Mouse (Mus musculus): ENCODE measurements at regions not wholly inside any gene's neighbourhood (a gene's known extent, or its start where the extent isn't known, plus 50 kb on each side); places are given as distances from the start of the nearest gene placed in this dataset.
A peak's percentile ranks its signal among the peaks of the same experiment; 100 is the strongest.

- Histone ChIP-seq H3K27me3 (ENCODE audit: control insufficient read depth, insufficient read depth, low read length) (no peaks in the 10 kb centered on the region), H3K4me1 (ENCODE audit: control insufficient read depth, insufficient read depth) (no peaks in the 10 kb centered on the region), H3K36me3 (replicated peaks; ENCODE audit: control insufficient read depth, insufficient read depth, low read length) (no peaks in the 10 kb centered on the region), H3K27ac (ENCODE audit: low read depth) (no peak overlapping the region), H3K9ac (replicated peaks; ENCODE audit: low read depth, low read length) (no peak overlapping the region), H3K9me3 (replicated peaks; ENCODE audit: control insufficient read depth, low read length) (no peaks in the 10 kb centered on the region), H3K4me2 (ENCODE audit: low read depth, low read length) (no peak overlapping the region), H3K4me3 (ENCODE audit: low read depth, low read length) (no peak overlapping the region)
- WGBS, result 55% methylated on average over 5 of the region's 5 CpGs
- ATAC-seq (ENCODE audit: insufficient read depth, low read depth), result peak; percentile 47; the same call in 1 of the 2 replicates
- TF ChIP-seq CTCF (IDR thresholded peaks at IDR 0.05; ENCODE audit: low read depth), result no peak
- TF ChIP-seq EP300 (IDR thresholded peaks at IDR 0.05; ENCODE audit: low read depth), result no peak
- DNase-seq (ENCODE audit: low spot score), result peak; percentile 25
Measured at GRCm38 (mm10) chr1:83870853-83871567, 463.0 kb upstream of the Sphkap start.

GRCm38 (mm10) chr1:83869046-83869445 is 461.0 kb upstream of the Sphkap start:
- no peaks in the 10 kb centered on the region for H3K4me1 ChIP-seq (ENCODE audit: control insufficient read depth, insufficient read depth)
- no peaks in the 10 kb centered on the region for H3K27me3 ChIP-seq (ENCODE audit: control insufficient read depth, insufficient read depth, low read length)
- H3K4me2 ChIP-seq (ENCODE audit: low read depth, low read length), result no peak overlapping the region
- no peak overlapping the region for H3K4me3 ChIP-seq (ENCODE audit: low read depth, low read length)
- ATAC-seq (ENCODE audit: insufficient read depth, low read depth), result no peak
- no peak for TF ChIP-seq EP300 (IDR thresholded peaks at IDR 0.05; ENCODE audit: low read depth)
- TF ChIP-seq CTCF (IDR thresholded peaks at IDR 0.05; ENCODE audit: low read depth), result no peak
- no peak overlapping the region for H3K27ac ChIP-seq (ENCODE audit: low read depth)
- H3K36me3 ChIP-seq (replicated peaks; ENCODE audit: control insufficient read depth, insufficient read depth, low read length), result no peaks in the 10 kb centered on the region
- no peak for DNase-seq (ENCODE audit: low spot score)
- H3K9me3 ChIP-seq (replicated peaks; ENCODE audit: control insufficient read depth, low read length), result no peaks in the 10 kb centered on the region
- no peak overlapping the region for H3K9ac ChIP-seq (replicated peaks; ENCODE audit: low read depth, low read length)
- 80% methylated on average over 2 of the region's 2 CpGs for WGBS

- TF ChIP-seq EP300 (IDR thresholded peaks at IDR 0.05; ENCODE audit: low read depth) (no peak), CTCF (IDR thresholded peaks at IDR 0.05; ENCODE audit: low read depth) (no peak)
- no peaks in the 10 kb centered on the region for H3K4me1 ChIP-seq (ENCODE audit: control insufficient read depth, insufficient read depth)
- H3K4me3 ChIP-seq (ENCODE audit: low read depth, low read length), result no peak overlapping the region
- WGBS, result 66% methylated on average over 1 of the region's 1 CpGs
- H3K9me3 ChIP-seq (replicated peaks; ENCODE audit: control insufficient read depth, low read length), result no peaks in the 10 kb centered on the region
- H3K36me3 ChIP-seq (replicated peaks; ENCODE audit: control insufficient read depth, insufficient read depth, low read length), result no peaks in the 10 kb centered on the region
- ATAC-seq (ENCODE audit: insufficient read depth, low read depth) (no peak), DNase-seq (ENCODE audit: low spot score) (no peak)
- H3K9ac ChIP-seq (replicated peaks; ENCODE audit: low read depth, low read length), result no peak overlapping the region
- H3K27ac ChIP-seq (ENCODE audit: low read depth), result no peak overlapping the region
- H3K4me2 ChIP-seq (ENCODE audit: low read depth, low read length), result no peak overlapping the region
- H3K27me3 ChIP-seq (ENCODE audit: control insufficient read depth, insufficient read depth, low read length), result no peaks in the 10 kb centered on the region
Measured at GRCm38 (mm10) chr1:83862541-83862940, 454.5 kb upstream of the Sphkap start.

GRCm38 (mm10) chr1:83862128-83862527 is 454.1 kb upstream of the Sphkap start:
- Histone ChIP-seq H3K27ac (ENCODE audit: low read depth) (no peak overlapping the region), H3K4me3 (ENCODE audit: low read depth, low read length) (no peak overlapping the region), H3K36me3 (replicated peaks; ENCODE audit: control insufficient read depth, insufficient read depth, low read length) (no peaks in the 10 kb centered on the region), H3K9ac (replicated peaks; ENCODE audit: low read depth, low read length) (no peak overlapping the region), H3K9me3 (replicated peaks; ENCODE audit: control insufficient read depth, low read length) (no peaks in the 10 kb centered on the region), H3K4me1 (ENCODE audit: control insufficient read depth, insufficient read depth) (no peaks in the 10 kb centered on the region), H3K27me3 (ENCODE audit: control insufficient read depth, insufficient read depth, low read length) (no peaks in the 10 kb centered on the region), H3K4me2 (ENCODE audit: low read depth, low read length) (no peak overlapping the region)
- TF ChIP-seq EP300 (IDR thresholded peaks at IDR 0.05; ENCODE audit: low read depth), result no peak
- TF ChIP-seq CTCF (IDR thresholded peaks at IDR 0.05; ENCODE audit: low read depth), result no peak
- DNase-seq (ENCODE audit: low spot score) (no peak), ATAC-seq (ENCODE audit: insufficient read depth, low read depth) (no peak)
- 63% methylated on average over 3 of the region's 3 CpGs for WGBS

GRCm38 (mm10) chr1:83859732-83860424 is 451.9 kb upstream of the Sphkap start:
- no peaks in the 10 kb centered on the region for H3K27me3 ChIP-seq (ENCODE audit: control insufficient read depth, insufficient read depth, low read length)
- no peaks in the 10 kb centered on the region for H3K4me1 ChIP-seq (ENCODE audit: control insufficient read depth, insufficient read depth)
- no peak for DNase-seq (ENCODE audit: low spot score)
- no peak overlapping the region for H3K9ac ChIP-seq (replicated peaks; ENCODE audit: low read depth, low read length)
- H3K9me3 ChIP-seq (replicated peaks; ENCODE audit: control insufficient read depth, low read length), result no peaks in the 10 kb centered on the region
- no peak overlapping the region for H3K4me3 ChIP-seq (ENCODE audit: low read depth, low read length)
- H3K27ac ChIP-seq (ENCODE audit: low read depth), result no peak overlapping the region
- TF ChIP-seq EP300 (IDR thresholded peaks at IDR 0.05; ENCODE audit: low read depth) (no peak), CTCF (IDR thresholded peaks at IDR 0.05; ENCODE audit: low read depth) (no peak)
- 67% methylated on average over 3 of the region's 3 CpGs for WGBS
- H3K4me2 ChIP-seq (ENCODE audit: low read depth, low read length), result no peak overlapping the region
- H3K36me3 ChIP-seq (replicated peaks; ENCODE audit: control insufficient read depth, insufficient read depth, low read length), result no peaks in the 10 kb centered on the region
- ATAC-seq (ENCODE audit: insufficient read depth, low read depth), result no peak

Data from heart, postnatal 0 days (tissue).